Mouse (Mus musculus) embryonic fibroblast, embryonic 13.5 days (primary cell): ENCODE measurements at regions not wholly inside any gene's neighbourhood (a gene's known extent, or its start where the extent isn't known, plus 50 kb on each side); places are given as distances from the start of the nearest gene placed in this dataset.

Source experiments
- H3K27ac ChIP-seq: 2 replicates; pipeline ENCODE4 v1.5.1; 2012; ENCODE audit warnings: low read length, control low read depth, inconsistent platforms; ENCODE audit not compliant: insufficient read depth
- H3K4me1 ChIP-seq: 2 replicates; pipeline ENCODE4 v1.6.1; 2011; ENCODE audit warnings: low read length; ENCODE audit not compliant: control insufficient read depth, insufficient read depth
- H3K4me3 ChIP-seq: 2 replicates; pipeline ENCODE4 v1.5.1; 2011; ENCODE audit warnings: mild to moderate bottlenecking, control low read depth, low read length; ENCODE audit not compliant: insufficient read depth
- CTCF ChIP-seq: IDR thresholded peaks from 2 replicates; pipeline ENCODE4 v1.5.1; 2011; ENCODE audit warnings: mild to moderate bottlenecking, control low read depth, low read length, moderate library complexity, borderline replicate concordance; ENCODE audit not compliant: insufficient read depth
- POLR2A ChIP-seq: IDR thresholded peaks from 2 replicates; pipeline ENCODE4 v1.6.1; 2011; ENCODE audit warnings: low read depth, mild to moderate bottlenecking, control low read depth, low read length, moderate library complexity

- Histone ChIP-seq H3K4me3 (no peak overlapping the region), H3K4me1 (peaks cover 3% of the 10 kb centered on the region; the same call in 1 of the 2 replicates), H3K27ac (no peak overlapping the region)
- no peak for TF ChIP-seq CTCF
- TF ChIP-seq POLR2A: no peak
Observed at GRCm38 (mm10) chr1:64191242-64192220, 69.4 kb upstream of the Klf7 start.

GRCm38 (mm10) chr1:64190705-64191104 lies 68.6 kb upstream of the Klf7 start:
- H3K27ac ChIP-seq: no peak overlapping the region
- H3K4me3 ChIP-seq: no peak overlapping the region
- TF ChIP-seq CTCF: no peak
- peaks cover 3% of the 10 kb centered on the region; the same call in 1 of the 2 replicates for H3K4me1 ChIP-seq

GRCm38 (mm10) chr1:64190097-64190496 lies 68.0 kb upstream of the Klf7 start:
- Histone ChIP-seq H3K27ac (no peak overlapping the region), H3K4me1 (peaks cover 3% of the 10 kb centered on the region; the same call in 1 of the 2 replicates), H3K4me3 (no peak overlapping the region)
- TF ChIP-seq CTCF (no peak), POLR2A (no peak)

- Histone ChIP-seq H3K4me1 (peaks cover 3% of the 10 kb centered on the region; the same call in 1 of the 2 replicates), H3K4me3 (no peak overlapping the region), H3K27ac (no peak overlapping the region)
- no peak for TF ChIP-seq CTCF
- no peak for TF ChIP-seq POLR2A
Observed at GRCm38 (mm10) chr1:64189471-64189870, 67.4 kb upstream of the Klf7 start.

- peaks cover 3% of the 10 kb centered on the region; the same call in 1 of the 2 replicates for H3K4me1 ChIP-seq
- peak overlapping the region; percentile 43; the same call in 1 of the 2 replicates for H3K27ac ChIP-seq
- H3K4me3 ChIP-seq: no peak overlapping the region
- TF ChIP-seq POLR2A: no peak
- TF ChIP-seq CTCF: no peak
Observed at GRCm38 (mm10) chr1:64187796-64188513, 65.9 kb upstream of the Klf7 start.

GRCm38 (mm10) chr1:64173708-64174107 lies 51.6 kb upstream of the Klf7 start:
- H3K27ac ChIP-seq: no peak overlapping the region
- TF ChIP-seq POLR2A: no peak
- H3K4me1 ChIP-seq: no peaks in the 10 kb centered on the region
- H3K4me3 ChIP-seq: no peak overlapping the region

GRCm38 (mm10) chr1:64172122-64172521 lies 50.0 kb upstream of the Klf7 start:
- Histone ChIP-seq H3K4me3 (no peak overlapping the region), H3K4me1 (no peaks in the 10 kb centered on the region), H3K27ac (no peak overlapping the region)
- TF ChIP-seq CTCF: no peak
- TF ChIP-seq POLR2A: no peak
